Mouse (Mus musculus) heart, adult 2 months (tissue): ENCODE measurements around the gene Uchl4.

Experiments
- CTCF ChIP-seq: fragments of 200-600 bp; IDR thresholded peaks from 2 replicates; pipeline ENCODE4 v1.8.1; 2022; ENCODE audit warnings: antibody characterized with exemption, mild to moderate bottlenecking, moderate library complexity
- EP300 ChIP-seq: fragments of 200-500 bp; IDR thresholded peaks from 2 replicates; pipeline ENCODE4 v1.6.1; 2011; ENCODE audit warnings: low read depth, low read length, control low read depth; ENCODE audit not compliant: insufficient read depth
- POLR2A ChIP-seq: fragments of 200-500 bp; IDR thresholded peaks from 2 replicates; pipeline ENCODE4 v1.6.1; 2011; ENCODE audit warnings: mild to moderate bottlenecking, low read depth, low read length, control low read depth; ENCODE audit not compliant: insufficient read depth

GRCm38 (mm10) chr9:64216641-64217040 lies 18.4 kb upstream of the Uchl4 start:
- no peak for TF ChIP-seq POLR2A
- no peak for TF ChIP-seq CTCF
- TF ChIP-seq EP300: no peak
